In the genomic region with DNA sequence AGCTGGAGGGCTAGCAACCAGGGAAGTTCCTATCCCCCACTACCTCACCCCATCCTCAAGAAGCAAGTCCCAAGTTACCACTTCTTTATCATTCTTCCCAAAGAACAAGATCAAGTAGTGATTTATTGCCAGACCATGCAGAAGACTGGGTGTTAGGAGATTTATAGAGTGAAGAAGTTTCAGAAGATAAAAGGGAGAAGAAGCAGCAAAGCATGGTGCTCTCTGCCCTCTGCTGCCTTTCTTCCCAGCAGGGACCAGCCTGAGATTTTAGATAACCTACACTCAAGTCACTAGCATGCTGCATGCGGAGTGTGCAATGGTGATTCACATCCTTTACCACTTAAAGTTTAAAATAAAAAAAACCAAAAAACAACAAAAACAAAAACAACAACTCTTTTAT, we compare ENCODE assay signal across 22 mouse cellular contexts.
DNase-seq lines count a peak whose midpoint lies in the region; ATAC-seq and TF ChIP-seq lines count a peak whose summit lies in the region.
"Had no signal": no experiment of that assay in that cellular context is flagged by ENCODE, and none has a peak within 500 bp of the region (broad histone marks: within the 10 kb centered on the region; RNA-seq: fewer than 3 reads in every experiment).

No protein-coding gene starts in this region.

- no peaks in the 10 kb centered on the region for H3K27me3 ChIP-seq in kidney, embryonic 14.5 days (ENCODE audit: control insufficient read depth, insufficient read depth, low read length)
- H3K27me3 ChIP-seq in kidney, embryonic 15.5 days, result no peaks in the 10 kb centered on the region
- no peaks in the 10 kb centered on the region for H3K27me3 ChIP-seq in kidney, embryonic 16.5 days (ENCODE audit: insufficient read depth, low read length)
- H3K27me3 ChIP-seq in kidney, postnatal 0 days (ENCODE audit: insufficient read depth, low read length), result no peaks in the 10 kb centered on the region
- H3K27me3 ChIP-seq: CH12.LX had no signal

- no peak overlapping the region for H3K4me3 ChIP-seq in kidney, embryonic 14.5 days (ENCODE audit: low read length)
- H3K4me3 ChIP-seq in kidney, embryonic 15.5 days (replicated peaks), result no peak overlapping the region
- no peak overlapping the region for H3K4me3 ChIP-seq in kidney, embryonic 16.5 days (ENCODE audit: low read length)
- H3K4me3 ChIP-seq in kidney, postnatal 0 days (replicated peaks; ENCODE audit: low read depth, low read length), result no peak overlapping the region

- no peaks in the 10 kb centered on the region for H3K36me3 ChIP-seq in kidney, embryonic 14.5 days (ENCODE audit: control insufficient read depth, insufficient read depth, low read length)
- H3K36me3 ChIP-seq in kidney, embryonic 15.5 days, result no peaks in the 10 kb centered on the region
- no peaks in the 10 kb centered on the region for H3K36me3 ChIP-seq in kidney, embryonic 16.5 days (ENCODE audit: insufficient read depth, low read length)
- no peaks in the 10 kb centered on the region for H3K36me3 ChIP-seq in kidney, postnatal 0 days (ENCODE audit: insufficient read depth, low read length)
- H3K36me3 ChIP-seq: G1E had no signal

- H3K4me2 ChIP-seq in kidney, embryonic 14.5 days (replicated peaks; ENCODE audit: low read depth, low read length), result no peak overlapping the region
- H3K4me2 ChIP-seq in kidney, embryonic 15.5 days, result no peak overlapping the region
- no peak overlapping the region for H3K4me2 ChIP-seq in kidney, embryonic 16.5 days (replicated peaks; ENCODE audit: low read depth, low read length)
- H3K4me2 ChIP-seq in kidney, postnatal 0 days (ENCODE audit: low read length), result no peak overlapping the region

- ATAC-seq in kidney, embryonic 14.5 days (ENCODE audit: low FRiP score, low TSS enrichment), result peak; percentile 55; the same call in 1 of the 2 replicates
- ATAC-seq in kidney, embryonic 15.5 days (replicated peaks; ENCODE audit: low FRiP score), result peak; percentile 81
- 0 out of 2 replicates have a peak, but pooled peaks have one; percentile 35 for ATAC-seq in kidney, embryonic 16.5 days (ENCODE audit: low FRiP score, low TSS enrichment)
- no peak for ATAC-seq in kidney, postnatal 0 days (replicated peaks; ENCODE audit: low FRiP score, low read depth)
- ATAC-seq: activated CD4-positive, CD25-positive, alpha-beta regulatory T cell, adult 4 months; CD4-positive, CD25-positive, alpha-beta regulatory T cell, adult 4 months; Patski had no signal

- H3K4me1 ChIP-seq in kidney, embryonic 14.5 days (ENCODE audit: control insufficient read depth, insufficient read depth, low read length), result no peaks in the 10 kb centered on the region
- no peaks in the 10 kb centered on the region for H3K4me1 ChIP-seq in kidney, embryonic 15.5 days
- H3K4me1 ChIP-seq in kidney, embryonic 16.5 days (ENCODE audit: insufficient read depth, low read length), result no peaks in the 10 kb centered on the region
- no peaks in the 10 kb centered on the region for H3K4me1 ChIP-seq in kidney, postnatal 0 days (replicated peaks; ENCODE audit: insufficient read depth, low read length)

- H3K27ac ChIP-seq in kidney, embryonic 14.5 days (ENCODE audit: low read depth, low read length), result no peak overlapping the region
- no peak overlapping the region for H3K27ac ChIP-seq in kidney, embryonic 15.5 days
- no peak overlapping the region for H3K27ac ChIP-seq in kidney, embryonic 16.5 days (ENCODE audit: low read length)
- H3K27ac ChIP-seq in kidney, postnatal 0 days, result no peak overlapping the region

- DNase-seq in kidney, adult 18-20 months, result no peak
- DNase-seq in kidney, postnatal 25 days, result no peak
- no peak for DNase-seq in kidney, postnatal 10 days
- DNase-seq in kidney, postnatal 0 days (ENCODE audit: low spot score), result peak; percentile 12
- DNase-seq in kidney, adult 11 months, result no peak
- DNase-seq: adrenal gland, adult 2 months; adrenal gland, adult 8-10 months; adrenal gland, postnatal 10 days; adrenal gland, postnatal 14 days; adrenal gland, postnatal 25 days; adrenal gland, postnatal 36 days; B cell, adult 2 months; cerebellum, adult 11 months; cerebellum, adult 11-12 months had no signal

- WGBS in kidney, embryonic 14.5 days, result 35% methylated on average over 1 of the region's 1 CpGs
- 37% methylated on average over 1 of the region's 1 CpGs for WGBS in kidney, embryonic 15.5 days
- 44% methylated on average over 1 of the region's 1 CpGs for WGBS in kidney, embryonic 16.5 days
- WGBS in kidney, postnatal 0 days, result 23% methylated on average over 1 of the region's 1 CpGs

- no peak overlapping the region for H3K9ac ChIP-seq in kidney, embryonic 14.5 days (ENCODE audit: low read depth, low read length)
- no peak overlapping the region for H3K9ac ChIP-seq in kidney, embryonic 15.5 days
- H3K9ac ChIP-seq in kidney, embryonic 16.5 days (replicated peaks; ENCODE audit: low read length), result no peak overlapping the region
- H3K9ac ChIP-seq in kidney, postnatal 0 days (ENCODE audit: low read depth, low read length), result no peak overlapping the region

- no peaks in the 10 kb centered on the region for H3K9me3 ChIP-seq in kidney, embryonic 14.5 days (ENCODE audit: control insufficient read depth, low read length)
- H3K9me3 ChIP-seq in kidney, embryonic 15.5 days (replicated peaks), result no peaks in the 10 kb centered on the region
- no peaks in the 10 kb centered on the region for H3K9me3 ChIP-seq in kidney, embryonic 16.5 days (ENCODE audit: low read length)
- H3K9me3 ChIP-seq in kidney, postnatal 0 days (replicated peaks; ENCODE audit: low read length), result no peaks in the 10 kb centered on the region
- H3K9me3 ChIP-seq: G1E had no signal

- TF ChIP-seq CTCF in kidney, postnatal 0 days (IDR thresholded peaks at IDR 0.05; ENCODE audit: low read depth), result no peak
